Mouse (Mus musculus) liver, postnatal 0 days (tissue): ENCODE results near the gene Fcrlb. TPM values are rescaled to one million over a fixed set of nuclear protein-coding genes. Genes with fewer than 3 reads are reported as not detected.

Source experiments
- ATAC-seq: fragments of 200-750 bp; cut with Nextera tagmentation; 2 replicates; pipeline ENCODE4 v1.8.0; 2017; ENCODE audit warnings: mild to moderate bottlenecking, moderate library complexity
- DNase-seq: peaks from one replicate; pipeline ENCODE4 v3.0.0-alpha.2; 2016
- H3K27ac ChIP-seq: fragments of 300-500 bp; sonication (generic); 2 replicates; pipeline ENCODE4 v1.5.1; 2014; ENCODE audit warnings: antibody characterized with exemption, moderate library complexity, mild to moderate bottlenecking, low read depth
- H3K27me3 ChIP-seq: fragments of 300-500 bp; sonication (generic); 2 replicates; pipeline ENCODE4 v1.6.1; 2014; ENCODE audit warnings: low read length, control low read depth, mixed read lengths; ENCODE audit not compliant: insufficient read depth
- H3K36me3 ChIP-seq: fragments of 300-500 bp; sonication (generic); replicated peaks from 2 replicates; pipeline ENCODE4 v1.6.1; 2014; ENCODE audit warnings: mild to moderate bottlenecking, control low read depth, low read length, moderate library complexity, mixed read lengths; ENCODE audit not compliant: insufficient read depth
- H3K4me1 ChIP-seq: fragments of 300-500 bp; sonication (generic); 2 replicates; pipeline ENCODE4 v1.6.1; 2014; ENCODE audit warnings: antibody characterized with exemption, mild to moderate bottlenecking, control low read depth; ENCODE audit not compliant: insufficient read depth
- H3K4me2 ChIP-seq: fragments of 300-500 bp; sonication (generic); 2 replicates; pipeline ENCODE4 v1.6.1; 2014; ENCODE audit warnings: low read depth, mild to moderate bottlenecking, low read length, moderate library complexity, mixed read lengths
- H3K4me3 ChIP-seq: fragments of 300-500 bp; sonication (generic); 2 replicates; pipeline ENCODE4 v1.5.1; 2014; ENCODE audit warnings: low read depth, low read length
- H3K9ac ChIP-seq: fragments of 300-500 bp; sonication (generic); replicated peaks from 2 replicates; pipeline ENCODE4 v1.6.1; 2014; ENCODE audit warnings: mild to moderate bottlenecking, moderate library complexity
- H3K9me3 ChIP-seq: fragments of 300-500 bp; sonication (generic); 2 replicates; pipeline ENCODE4 v1.6.1; 2016; ENCODE audit warnings: mild to moderate bottlenecking, control low read depth, low read length, mixed read lengths
- CTCF ChIP-seq: sonication (generic); IDR thresholded peaks from 2 replicates; pipeline ENCODE4 v1.5.1; 2016; ENCODE audit warnings: antibody characterized with exemption, low read depth
- EP300 ChIP-seq: IDR thresholded peaks from 2 replicates; pipeline ENCODE4 v1.6.1; 2016; ENCODE audit warnings: antibody characterized with exemption, low read depth, mild to moderate bottlenecking
- WGBS: fragments of 180-500 bp; shearing (Covaris S2); extraction: QIAGEN DNeasy Blood & Tissue Kit; methylation state at CpG from one replicate; pipeline ENCODE4 v1.1.7; 2014; ENCODE audit not compliant: insufficient replicate concordance; 5-methylcytosine and 5-hydroxymethylcytosine counted together
- polyA plus RNA-seq: library from polyadenylated mRNA; unstranded; fragments of >200 nt; fragmentation: Nextera tagmentation; extraction: Ambion mirVana; gene quantifications from 2 replicates; pipeline ENCODE4 v1.2.1, GENCODE M21; 2015

The Fcrlb gene
- polyA plus RNA-seq, 1 experiment from 2014 or later = 0.41 TPM

DNA sequence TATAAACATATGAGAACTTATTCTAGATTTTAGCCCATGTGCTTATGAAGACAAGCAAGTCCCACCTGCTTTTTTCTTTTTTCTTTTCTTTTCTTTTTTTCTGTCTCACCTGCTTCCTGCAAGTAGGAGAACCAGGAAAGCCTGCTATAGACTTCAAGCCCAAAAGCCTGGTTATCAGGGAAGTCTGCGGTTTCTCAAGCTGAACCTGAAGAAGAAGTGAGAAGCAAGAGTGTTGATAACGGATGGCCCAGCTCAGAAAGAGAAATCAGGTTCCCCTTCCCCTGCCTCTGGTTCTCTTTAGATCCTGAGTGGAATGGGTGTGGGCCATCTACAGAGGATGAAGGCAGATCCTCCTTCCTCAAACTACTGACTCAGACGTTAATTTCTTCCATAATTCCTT is 19.3 kb upstream of the Fcrlb start:
- no peak overlapping the region for H3K27ac ChIP-seq
- no peak overlapping the region for H3K9ac ChIP-seq
- no peak for DNase-seq
- no peaks in the 10 kb centered on the region for H3K36me3 ChIP-seq
- H3K4me2 ChIP-seq = no peak overlapping the region
- no peak for ATAC-seq
- WGBS = 45% methylated on average over 3 of the region's 3 CpGs
- H3K4me3 ChIP-seq = no peak overlapping the region
- TF ChIP-seq CTCF = no peak
- H3K27me3 ChIP-seq = no peaks in the 10 kb centered on the region
- 0 out of 2 replicates have a peak, but pooled peaks cover 3% of the 10 kb centered on the region for H3K9me3 ChIP-seq
- H3K4me1 ChIP-seq = no peaks in the 10 kb centered on the region

GRCm38 (mm10) chr1:170929245-170929644 is 16.5 kb upstream of the Fcrlb start:
- Histone ChIP-seq H3K36me3 (no peaks in the 10 kb centered on the region), H3K9ac (no peak overlapping the region), H3K27ac (peak overlapping the region; percentile 62), H3K4me3 (no peak overlapping the region), H3K27me3 (no peaks in the 10 kb centered on the region), H3K9me3 (no peaks in the 10 kb centered on the region), H3K4me2 (no peak overlapping the region), H3K4me1 (peaks cover 2% of the 10 kb centered on the region; the same call in 1 of the 2 replicates)
- 74% methylated on average over 4 of the region's 4 CpGs for WGBS
- DNase-seq (no peak), ATAC-seq (no peak)
- TF ChIP-seq EP300 (no peak), CTCF (no peak)

GRCm38 (mm10) chr1:170928467-170928866 is 15.7 kb upstream of the Fcrlb start:
- Histone ChIP-seq H3K27ac (peak overlapping the region; percentile 67), H3K9ac (no peak overlapping the region), H3K36me3 (no peaks in the 10 kb centered on the region), H3K27me3 (no peaks in the 10 kb centered on the region), H3K4me2 (no peak overlapping the region), H3K4me1 (peaks cover 5% of the 10 kb centered on the region; the same call in 1 of the 2 replicates), H3K9me3 (no peaks in the 10 kb centered on the region), H3K4me3 (no peak overlapping the region)
- DNase-seq (peak; percentile 30), ATAC-seq (peak; percentile 79)
- WGBS = 57% methylated on average over 2 of the region's 2 CpGs
- TF ChIP-seq CTCF (no peak), EP300 (peak; percentile 61)

DNA sequence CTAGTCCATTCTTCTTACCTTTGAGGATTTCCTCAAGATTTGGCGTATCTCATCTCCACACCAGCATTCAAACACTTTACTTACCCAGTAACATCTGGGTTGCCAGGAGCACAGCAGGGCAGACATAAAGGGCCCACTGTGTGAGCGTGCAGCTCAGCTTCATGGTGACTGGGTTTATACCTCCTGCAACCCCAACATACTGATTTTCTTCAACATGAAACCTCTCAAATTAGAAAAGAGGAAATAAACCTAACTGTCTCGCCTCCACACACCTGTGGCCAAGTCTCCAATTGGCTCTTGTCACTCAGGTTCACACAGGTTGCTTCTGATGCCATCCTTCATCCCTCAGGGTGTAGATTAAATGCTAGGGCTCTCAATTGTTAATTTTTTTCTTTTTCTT is 14.6 kb upstream of the Fcrlb start, which contains the start of gene Fcrla:
Fcrla (minus strand) TSS at position 206 of the 400 bp plus-strand sequence.
- ATAC-seq (no peak), DNase-seq (no peak)
- TF ChIP-seq CTCF = no peak
- TF ChIP-seq EP300 = no peak
- H3K27ac ChIP-seq = peak within 1 kb of the TSS; percentile 69
- peak within 1 kb of the TSS; percentile 6; the same call in 1 of the 2 replicates for H3K4me3 ChIP-seq
- no peaks in the 10 kb centered on the region for H3K27me3 ChIP-seq
- WGBS = 67% methylated on average over 3 of the region's 3 CpGs
- no peaks in the 10 kb centered on the region for H3K36me3 ChIP-seq
- H3K9ac ChIP-seq = no peak within 1 kb of the TSS; the same call in 1 of the 2 replicates
- H3K4me1 ChIP-seq = peaks cover 5% of the 10 kb centered on the region; the same call in 1 of the 2 replicates
- H3K9me3 ChIP-seq = no peaks in the 10 kb centered on the region
- H3K4me2 ChIP-seq = no peak within 1 kb of the TSS

DNA sequence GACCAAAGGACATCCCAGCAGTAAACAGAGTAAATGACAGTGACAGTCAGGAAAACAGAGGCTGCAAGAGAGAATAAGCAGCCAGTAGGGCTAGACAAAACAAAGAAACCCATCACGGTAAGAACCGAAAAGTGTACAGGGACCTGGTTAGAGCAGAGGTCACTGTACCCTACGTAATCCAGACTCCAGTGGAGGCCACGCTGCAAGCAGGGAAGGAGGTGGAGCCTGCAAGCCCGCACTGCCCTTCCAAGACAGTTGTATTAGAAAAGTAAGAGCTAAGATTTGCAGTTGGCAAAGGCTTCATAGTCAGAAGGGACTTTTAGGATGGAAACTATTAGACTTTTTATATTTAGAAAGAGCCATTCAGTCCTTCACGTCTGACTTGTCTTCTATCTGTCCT is 14.2 kb upstream of the Fcrlb start:
- peak overlapping the region; percentile 69 for H3K27ac ChIP-seq
- H3K4me3 ChIP-seq = peak overlapping the region; percentile 6; the same call in 1 of the 2 replicates
- H3K4me2 ChIP-seq = no peak overlapping the region
- peaks cover 5% of the 10 kb centered on the region; the same call in 1 of the 2 replicates for H3K4me1 ChIP-seq
- TF ChIP-seq EP300 (no peak), CTCF (no peak)
- no peaks in the 10 kb centered on the region for H3K36me3 ChIP-seq
- 51% methylated on average over 6 of the region's 6 CpGs for WGBS
- H3K9ac ChIP-seq = no peak overlapping the region; the same call in 1 of the 2 replicates
- no peaks in the 10 kb centered on the region for H3K9me3 ChIP-seq
- no peaks in the 10 kb centered on the region for H3K27me3 ChIP-seq
- ATAC-seq (no peak), DNase-seq (no peak)

DNA sequence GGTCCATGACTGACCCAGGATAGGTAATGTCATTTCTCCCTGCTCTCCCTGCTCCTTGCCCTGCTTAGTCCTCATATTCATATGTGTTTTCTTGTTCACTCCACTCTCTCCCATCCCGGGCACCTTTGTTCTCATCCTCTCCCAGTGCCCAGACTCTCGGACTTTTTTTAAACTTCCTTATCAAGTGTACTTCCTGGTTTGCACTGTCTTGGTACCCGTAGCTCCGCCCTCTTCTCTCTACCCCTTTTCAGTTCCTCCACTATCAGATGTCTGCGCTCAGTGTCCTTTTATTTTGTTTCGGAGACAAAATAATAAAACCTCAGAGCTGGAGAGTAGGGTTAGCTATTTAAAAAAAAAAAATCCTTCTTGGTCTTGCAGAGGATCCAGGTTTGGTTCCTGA is 11.7 kb upstream of the Fcrlb start:
- Histone ChIP-seq H3K4me2 (peak overlapping the region; percentile 58), H3K4me3 (peak overlapping the region; percentile 27), H3K27me3 (no peaks in the 10 kb centered on the region), H3K9ac (no peak overlapping the region; the same call in 1 of the 2 replicates), H3K4me1 (peaks cover 5% of the 10 kb centered on the region; the same call in 1 of the 2 replicates), H3K27ac (no peak overlapping the region), H3K36me3 (no peaks in the 10 kb centered on the region), H3K9me3 (no peaks in the 10 kb centered on the region)
- DNase-seq (peak; percentile 40), ATAC-seq (peak; percentile 33; the same call in 1 of the 2 replicates)
- WGBS = 26% methylated on average over 6 of the region's 6 CpGs
- TF ChIP-seq CTCF (no peak), EP300 (no peak)
